Mouse (Mus musculus) adrenal gland, adult (tissue): ENCODE results near the gene Glod5.

ENCODE experiments used
- DNase-seq, 2 experiments: peaks; one replicate each; pipeline ENCODE4 v3.0.0; 2022 to 2023; ENCODE audit warnings: low spot score in 1 of 2; ENCODE audit not compliant: inconsistent age in 2 of 2

Glod5 gene

DNA sequence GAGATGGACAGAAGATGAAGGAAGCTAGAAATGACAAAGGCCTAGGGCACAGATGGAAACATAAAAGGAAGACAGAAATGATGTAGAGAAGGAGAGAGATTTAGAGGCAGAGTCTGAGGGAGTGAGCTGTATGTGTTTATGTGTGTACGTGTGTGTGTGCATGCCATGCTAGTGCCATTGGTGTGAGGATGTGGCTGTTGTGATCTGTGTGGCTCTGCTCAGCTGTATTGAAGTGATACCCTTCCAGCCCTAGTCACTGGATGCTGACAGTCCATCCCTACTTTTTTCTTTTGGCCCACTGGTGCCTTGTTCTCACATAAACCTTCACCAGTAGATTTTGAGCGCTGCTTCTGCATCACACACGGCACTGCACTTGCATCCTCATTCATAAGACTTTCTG lies 49.4 kb downstream of the Glod5 start:
- no peak for DNase-seq

DNA sequence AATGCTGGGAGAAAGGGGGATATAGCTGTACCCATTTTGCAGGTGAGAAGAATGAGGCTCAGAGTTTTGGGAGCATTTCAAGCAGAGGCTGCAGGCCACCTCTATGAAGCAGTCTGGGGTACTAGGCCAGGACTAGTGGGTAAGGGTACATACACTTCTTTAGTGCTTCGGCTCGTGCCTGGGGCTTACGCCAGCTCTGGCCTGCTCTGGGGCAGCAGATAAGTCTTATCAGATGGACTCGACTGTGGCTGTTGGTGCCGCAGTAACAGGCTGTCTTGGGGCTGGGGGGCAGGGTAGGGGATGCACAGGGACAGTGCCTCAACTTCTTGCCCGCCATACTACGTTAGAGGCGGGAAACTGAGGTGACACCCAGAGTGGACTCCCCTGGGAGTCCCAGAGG lies 50.1 kb downstream of the Glod5 start:
- DNase-seq: no peak

DNA sequence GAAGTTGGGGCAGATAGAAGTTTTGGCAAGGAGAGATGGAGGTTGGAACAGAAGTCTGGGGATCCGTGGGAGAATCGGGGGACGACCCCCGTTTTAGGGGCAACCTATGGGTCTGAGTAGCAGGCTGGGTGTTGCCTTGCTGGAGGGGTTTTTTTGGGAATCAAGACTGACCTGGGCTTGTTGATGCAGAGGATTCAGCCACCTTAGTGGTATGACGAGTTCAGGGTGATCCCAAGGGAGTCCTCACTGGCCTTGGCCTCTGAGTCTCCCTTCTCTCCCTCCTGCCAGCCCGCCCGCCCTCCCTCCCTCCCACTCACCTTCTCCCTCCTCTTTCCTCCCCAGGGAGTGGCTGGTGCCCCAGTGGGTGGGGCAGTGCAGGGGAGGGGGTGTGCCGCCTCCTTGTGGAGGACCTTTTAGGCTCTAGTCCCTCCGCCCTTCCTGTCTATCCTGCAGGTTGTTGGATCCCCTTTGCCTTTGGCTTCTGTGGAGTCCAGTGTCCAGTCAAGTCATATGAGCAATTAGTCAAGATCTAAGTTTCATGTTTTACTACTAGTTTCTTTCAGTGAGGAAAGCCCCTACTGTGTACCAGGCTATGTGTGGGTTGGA lies 50.6 kb downstream of the Glod5 start:
- DNase-seq: no peak

DNA sequence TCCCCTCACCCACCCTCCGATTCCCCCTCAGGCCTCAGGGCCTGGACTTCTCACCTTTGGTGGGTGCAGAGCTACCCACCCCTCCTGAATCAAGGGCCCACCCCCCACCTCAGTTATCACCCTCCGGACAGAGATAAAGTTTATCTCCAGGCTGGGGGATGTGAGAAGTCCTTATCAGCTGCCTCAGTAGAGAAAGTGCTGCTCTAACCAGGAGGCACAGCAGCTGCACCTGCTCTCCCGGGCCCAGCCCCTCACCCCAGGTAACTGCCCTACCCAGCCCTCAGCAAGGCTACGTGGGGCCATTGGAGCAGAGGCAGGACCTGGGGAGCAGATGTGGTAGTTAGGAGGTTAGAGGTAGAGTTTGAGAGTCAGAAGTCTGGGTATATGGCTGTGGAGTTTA lies 52.1 kb downstream of the Glod5 start:
- no peak for DNase-seq

DNA sequence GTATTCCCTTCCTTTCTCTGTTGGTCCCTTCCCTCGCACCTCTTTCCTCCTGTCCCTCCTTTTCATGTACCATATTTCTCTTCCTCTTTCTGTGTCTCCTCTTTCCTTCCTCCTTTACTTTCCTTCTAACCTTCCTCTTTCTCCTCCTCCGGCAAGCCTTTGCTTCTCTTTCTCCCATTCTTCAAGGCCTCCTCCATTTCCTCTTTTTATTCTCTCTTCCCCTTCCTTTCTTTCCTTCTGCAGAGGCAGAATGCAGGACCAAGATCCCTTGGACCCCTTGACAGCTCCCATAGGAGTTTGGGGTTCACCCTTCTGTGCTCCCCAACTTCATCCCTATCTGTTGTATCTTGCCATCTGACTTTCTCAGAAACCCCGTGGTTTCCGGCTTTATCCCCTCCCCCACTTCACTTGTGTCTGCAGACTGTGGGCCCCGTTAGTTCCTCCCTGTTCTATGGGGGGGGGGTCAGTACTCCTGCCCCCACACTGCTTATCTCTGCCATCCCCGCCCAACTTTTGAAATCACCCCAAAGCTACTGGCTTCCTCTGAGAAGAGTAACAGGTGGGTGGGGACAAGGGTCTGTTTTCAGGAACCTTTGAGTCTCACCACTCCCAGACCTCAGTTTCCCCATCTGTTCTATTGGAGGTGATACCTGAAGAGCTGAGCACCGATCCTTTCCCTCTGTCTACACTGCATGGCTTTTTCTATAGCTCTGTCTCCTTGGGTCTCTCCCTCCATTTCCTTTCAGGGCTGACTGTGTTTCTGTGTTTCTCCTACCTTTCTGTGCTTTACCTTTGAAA lies 54.3 kb downstream of the Glod5 start:
- no peak for DNase-seq

DNA sequence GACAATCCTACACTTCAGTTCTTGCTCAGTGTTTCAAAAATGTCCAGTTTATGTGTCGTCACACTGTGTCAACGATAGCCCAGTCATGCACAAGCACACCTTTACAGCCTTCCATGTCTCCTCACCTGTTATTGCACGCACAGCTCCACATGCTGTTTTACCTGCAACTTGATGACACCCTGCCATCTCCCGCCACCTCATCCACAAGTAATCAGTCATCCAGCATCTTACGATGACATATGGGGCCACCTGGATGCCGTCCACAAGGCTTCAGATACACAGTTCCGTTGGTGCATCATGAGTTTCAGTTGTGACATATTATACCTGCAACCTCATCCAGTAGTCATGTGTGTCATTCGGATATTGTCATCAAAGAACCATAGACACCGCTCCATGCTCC lies 59.4 kb downstream of the Glod5 start:
- no peak for DNase-seq
